Mouse (Mus musculus): ENCODE results near the gene Rnf19b. TPM values are rescaled to one million over a fixed set of nuclear protein-coding genes. Genes with fewer than 3 reads are reported as not detected.

Gene Rnf19b
- total RNA-seq, 2 experiments from 2014 or later: 17.0 to 17.4 TPM

DNA sequence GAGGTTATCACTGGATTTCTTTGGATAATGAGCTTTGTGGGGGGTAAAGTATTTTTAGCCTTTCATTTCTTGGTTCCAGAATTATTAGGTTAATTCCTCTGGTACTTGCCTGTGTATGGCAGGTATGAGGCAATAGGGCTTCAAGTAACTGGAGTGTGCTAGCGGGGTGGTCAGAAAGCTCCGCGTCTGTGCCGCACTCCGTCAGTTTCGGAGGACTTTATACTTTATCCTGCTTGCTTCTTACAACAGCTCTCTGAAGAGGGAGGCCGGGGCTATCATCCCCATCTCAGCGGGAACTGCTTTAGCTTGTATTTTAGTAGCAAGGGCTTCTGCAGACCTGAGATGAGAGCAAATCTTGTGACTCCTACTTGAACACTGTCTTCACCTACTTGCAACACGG is 21.1 kb downstream of the Rnf19b start:
- DNase-seq: no peak

DNA sequence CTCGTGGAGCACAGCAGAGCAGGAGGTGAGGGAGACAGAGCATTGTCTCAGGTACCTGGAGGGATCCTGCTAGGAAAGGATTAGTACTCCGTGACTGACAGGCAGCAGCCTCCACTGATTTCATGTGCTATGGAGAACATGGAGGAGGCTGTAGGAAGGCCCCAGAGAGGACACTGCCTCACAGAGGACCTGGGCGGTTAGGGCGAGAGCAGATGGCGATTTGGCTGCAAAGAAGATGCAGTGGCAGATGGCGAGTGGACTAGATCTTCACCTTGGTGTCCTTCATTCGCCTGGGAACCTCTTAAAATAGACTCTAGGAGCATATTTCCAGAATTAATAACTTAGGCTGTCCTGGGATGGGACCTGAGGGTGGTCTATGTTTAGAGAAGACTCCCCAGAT is 23.0 kb downstream of the Rnf19b start:
- no peak for DNase-seq

DNA sequence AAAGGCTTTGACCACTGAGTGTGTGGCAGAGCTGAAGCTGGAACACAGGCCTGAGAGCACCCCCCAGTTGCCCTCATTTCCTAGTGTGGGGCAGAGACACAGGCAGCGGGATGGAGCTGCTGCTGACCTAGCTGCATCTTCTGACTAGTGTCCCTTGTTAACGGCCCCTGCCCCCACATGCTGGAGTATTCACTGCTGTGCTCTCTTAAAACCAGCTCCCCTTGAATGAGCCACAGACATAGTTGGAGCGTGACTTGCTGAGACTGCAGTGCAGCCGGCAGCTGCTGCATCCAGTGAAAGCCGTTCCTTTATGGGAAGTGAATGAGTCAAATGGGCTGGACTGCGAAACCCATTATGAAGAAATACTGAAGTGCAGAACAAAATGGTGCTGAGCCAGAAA is 23.4 kb downstream of the Rnf19b start:
- peak; percentile 14 for DNase-seq

DNA sequence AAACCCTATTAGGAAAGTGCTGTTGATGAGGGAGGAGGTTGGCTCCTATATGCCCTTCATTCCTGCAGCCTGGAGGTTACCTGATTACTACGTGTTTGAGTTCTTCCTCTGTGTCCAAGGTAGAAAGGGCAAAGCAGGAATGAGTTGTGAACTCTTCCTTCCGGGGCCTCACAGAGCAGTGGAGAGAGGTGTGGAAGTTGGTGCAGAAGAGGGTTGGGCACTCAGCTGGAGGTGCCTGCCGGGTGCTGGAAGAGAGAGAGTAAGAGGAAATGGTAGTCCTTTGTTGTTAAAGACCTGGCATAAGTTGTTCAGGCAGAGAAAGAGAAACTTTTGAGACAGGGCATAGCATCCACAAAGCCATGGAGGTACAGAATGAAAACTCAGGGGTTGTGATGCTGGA is 23.9 kb downstream of the Rnf19b start:
- DNase-seq: no peak

DNA sequence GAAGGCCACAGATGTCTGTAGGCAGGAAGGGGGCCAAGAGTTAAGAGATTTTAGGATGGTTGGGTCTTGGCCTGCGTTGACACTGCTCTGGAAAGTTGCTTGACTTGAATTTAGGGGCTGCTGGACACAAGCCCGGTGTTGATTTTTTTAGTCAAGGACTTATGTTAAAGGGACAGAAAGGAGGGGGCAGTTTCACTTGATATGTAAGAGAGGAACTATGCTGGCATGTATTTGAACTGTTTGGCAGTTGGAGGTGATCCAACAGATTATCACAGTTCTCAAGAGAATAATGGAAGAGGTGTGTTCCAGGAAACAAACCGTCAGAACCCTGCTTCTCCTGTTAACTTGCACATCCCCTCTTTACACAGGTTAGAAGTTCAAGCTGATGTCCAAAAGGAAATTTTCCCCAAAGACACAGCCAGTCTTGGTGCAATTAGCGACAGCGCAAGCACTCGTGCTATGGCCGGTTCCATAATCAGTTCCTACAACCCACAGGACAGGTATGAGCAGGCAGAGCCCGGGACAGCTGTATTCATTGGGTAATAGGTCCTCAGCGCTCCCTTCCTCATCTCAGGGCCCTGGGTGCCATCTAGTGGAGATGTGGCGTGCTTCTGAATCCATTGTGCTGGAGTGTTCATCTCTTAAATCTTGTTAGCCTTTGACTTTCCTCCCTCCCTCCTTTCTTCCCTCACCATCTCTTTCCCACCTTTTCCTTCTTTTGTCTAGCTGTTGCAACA is 24.5 kb downstream of the Rnf19b start:
- peak; percentile 57 for DNase-seq

DNA sequence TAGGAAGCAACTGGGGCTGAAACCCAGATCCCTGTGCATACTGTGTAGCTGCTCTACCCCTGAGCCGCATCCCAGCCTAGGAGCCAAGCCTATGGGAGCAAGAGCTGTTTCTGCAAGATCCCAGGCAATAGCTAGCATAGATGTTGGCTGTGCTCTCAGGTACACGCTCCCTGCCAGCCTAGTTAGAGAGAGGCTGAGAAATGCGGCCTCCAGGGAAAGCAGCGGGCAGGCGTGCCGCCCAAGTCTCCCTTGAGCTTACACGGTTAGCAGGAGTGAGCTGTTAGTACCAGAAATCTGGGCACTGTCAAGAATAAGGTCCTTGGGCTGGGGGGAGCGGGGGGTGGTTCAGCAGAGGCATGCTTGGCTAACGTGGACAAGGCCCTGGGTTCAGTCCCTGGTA is 26.8 kb downstream of the Rnf19b start:
- no peak for DNase-seq

DNA sequence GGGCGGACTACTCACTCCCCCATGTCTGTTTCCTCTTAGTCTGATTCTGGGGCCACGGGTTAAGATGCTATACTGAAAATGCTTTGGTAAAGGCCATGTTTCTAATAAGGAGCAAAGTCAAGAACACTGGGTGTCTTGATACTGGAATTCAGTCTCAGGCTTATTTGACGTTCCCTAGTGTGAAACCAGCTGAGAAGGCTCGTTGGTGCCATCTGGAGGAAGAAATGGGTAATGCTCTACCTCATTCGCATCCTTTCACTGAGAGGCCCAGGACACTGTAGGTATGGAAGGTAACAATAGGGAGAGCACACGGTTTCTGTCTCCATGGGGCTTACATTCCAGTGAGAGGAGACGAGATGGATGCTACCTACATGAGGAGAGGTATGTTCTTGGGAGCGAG is 28.0 kb downstream of the Rnf19b start:
- peak; percentile 64 for DNase-seq

DNA sequence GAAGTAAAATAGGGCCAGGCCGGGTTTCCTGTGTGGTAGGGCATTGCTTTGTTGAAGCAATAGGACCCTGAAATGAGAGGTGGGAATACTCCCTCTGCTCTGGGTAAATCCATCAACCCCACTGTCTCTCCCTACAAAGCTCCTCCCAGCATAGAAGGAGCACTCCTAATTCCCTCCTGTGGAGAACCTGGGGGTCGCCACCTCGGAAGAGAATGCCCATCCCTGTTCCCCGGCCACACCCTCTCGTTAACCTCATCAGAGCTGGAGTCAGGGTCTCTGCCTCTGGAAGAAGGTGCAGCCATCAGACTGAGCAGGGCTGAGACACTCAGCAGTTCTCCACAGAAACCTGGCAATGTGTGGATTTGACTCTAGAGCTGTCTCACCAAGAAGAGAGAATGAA is 29.8 kb downstream of the Rnf19b start:
- DNase-seq: no peak

DNA sequence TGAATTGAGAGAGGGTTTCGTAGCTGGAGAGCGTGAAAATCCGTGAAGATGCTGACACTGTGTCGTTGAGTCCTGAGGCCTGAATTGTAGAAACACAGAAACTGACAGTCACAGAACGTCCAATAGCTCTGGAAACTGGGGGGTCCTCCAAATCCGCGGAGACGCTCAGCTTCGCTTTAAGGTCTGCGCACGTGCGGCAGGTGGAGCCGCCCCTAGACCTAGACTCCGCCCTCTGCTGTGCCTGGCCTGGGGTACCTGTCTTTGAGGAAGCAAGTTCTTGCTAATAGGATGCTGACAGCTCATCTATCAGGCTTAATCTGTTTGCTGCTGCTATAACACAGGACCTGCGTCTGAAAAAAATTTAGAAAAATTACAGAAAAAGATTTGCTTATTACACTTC is 37.2 kb downstream of the Rnf19b start:
- DNase-seq: no peak

DNA sequence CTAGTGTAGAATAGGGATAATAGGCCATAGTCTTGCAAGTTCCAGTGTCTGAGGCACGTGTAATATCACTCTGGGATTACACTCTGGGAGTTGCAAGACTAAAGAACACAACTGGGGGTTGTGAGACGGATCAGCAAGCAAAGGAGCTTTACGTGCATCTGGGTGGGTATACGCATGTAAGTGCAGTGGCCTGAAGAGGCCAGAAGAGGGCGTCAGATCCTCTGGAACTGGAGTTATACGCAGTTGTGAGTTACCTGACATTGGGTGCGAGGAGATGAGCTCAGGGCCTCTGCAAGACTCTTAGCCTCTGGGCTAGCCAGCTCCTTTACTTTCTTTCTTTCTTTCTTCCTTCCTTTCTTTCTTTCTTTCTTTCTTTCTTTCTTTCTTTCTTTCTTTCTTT is 38.9 kb downstream of the Rnf19b start:
- DNase-seq: no peak

DNA sequence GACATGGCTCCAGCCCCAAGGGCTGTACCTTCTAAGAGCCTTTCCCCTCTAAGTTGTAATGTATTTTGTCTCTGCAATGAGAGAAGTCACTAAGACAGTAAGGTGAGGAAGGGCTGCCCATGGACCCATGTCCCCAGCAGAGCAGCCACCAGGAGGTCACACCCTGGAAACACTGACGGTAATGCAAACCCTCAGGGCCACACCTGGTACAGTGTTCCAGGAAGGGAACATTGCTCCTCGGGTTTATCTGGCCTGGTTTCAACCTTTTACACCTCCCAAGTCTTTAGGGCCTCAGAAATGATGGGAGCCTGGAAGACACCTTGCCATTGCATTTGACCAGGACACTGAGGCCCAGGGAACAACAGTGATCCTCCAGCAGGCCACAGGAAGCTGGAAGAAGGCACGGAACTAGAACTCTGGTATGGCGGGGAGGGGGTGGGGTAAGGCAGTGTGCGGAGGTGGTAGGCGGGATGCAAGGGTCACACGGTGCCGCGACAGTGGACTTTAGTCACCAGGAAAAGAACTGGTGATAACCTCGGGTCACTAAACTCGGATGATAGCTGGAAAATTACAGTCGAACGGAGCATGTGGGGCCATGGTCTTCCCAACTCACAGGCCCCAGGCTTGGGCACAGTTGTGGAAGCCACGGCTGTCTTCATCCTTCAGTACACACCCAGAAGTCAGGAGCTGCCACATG is 44.2 kb downstream of the Rnf19b start:
- DNase-seq: no peak

DNA sequence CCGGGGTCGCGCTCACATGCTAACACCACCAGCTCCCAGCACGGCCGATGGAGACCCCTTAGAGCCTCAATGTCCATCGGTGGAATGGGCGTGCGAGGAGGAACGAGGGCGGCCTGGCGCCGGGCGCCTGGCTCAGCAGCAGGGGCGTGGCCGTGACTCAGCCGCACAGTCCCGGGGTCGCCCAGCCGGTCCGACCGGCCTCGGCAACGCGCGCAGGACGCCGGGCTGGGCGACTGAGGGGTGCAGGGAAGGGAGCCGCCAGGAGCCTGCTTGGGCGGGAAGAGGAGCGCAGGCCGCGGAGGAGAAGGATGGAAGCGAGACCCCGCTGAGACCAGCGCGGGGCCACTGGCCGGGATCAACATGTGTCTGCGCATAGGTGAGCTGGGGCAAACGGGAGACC is 47.3 kb downstream of the Rnf19b start, which contains the start of gene Tmem54:
TSS of gene Tmem54 (plus strand) at position 193 of the 400 bp plus-strand sequence.
- DNase-seq: no peak

DNA sequence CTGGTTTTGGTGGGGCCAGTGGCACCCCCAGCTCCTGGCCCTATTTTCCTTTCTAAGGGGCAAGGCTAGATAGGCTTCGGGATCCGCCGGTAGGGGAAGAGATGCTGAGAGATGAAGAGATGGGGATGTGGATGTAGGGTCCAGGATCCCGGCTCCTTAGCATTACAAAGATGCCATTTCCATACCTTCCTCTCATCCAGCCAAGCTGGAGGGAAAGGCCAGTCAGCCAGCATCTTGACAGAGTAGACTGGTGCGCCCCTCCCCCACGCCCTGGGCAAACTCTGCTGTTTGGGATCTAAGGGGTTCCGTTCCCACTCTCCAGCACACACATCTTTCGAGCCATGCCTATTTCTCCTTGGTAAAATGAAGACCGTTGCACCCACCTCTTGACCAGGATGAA is 48.0 kb downstream of the Rnf19b start:
- no peak for DNase-seq

DNA sequence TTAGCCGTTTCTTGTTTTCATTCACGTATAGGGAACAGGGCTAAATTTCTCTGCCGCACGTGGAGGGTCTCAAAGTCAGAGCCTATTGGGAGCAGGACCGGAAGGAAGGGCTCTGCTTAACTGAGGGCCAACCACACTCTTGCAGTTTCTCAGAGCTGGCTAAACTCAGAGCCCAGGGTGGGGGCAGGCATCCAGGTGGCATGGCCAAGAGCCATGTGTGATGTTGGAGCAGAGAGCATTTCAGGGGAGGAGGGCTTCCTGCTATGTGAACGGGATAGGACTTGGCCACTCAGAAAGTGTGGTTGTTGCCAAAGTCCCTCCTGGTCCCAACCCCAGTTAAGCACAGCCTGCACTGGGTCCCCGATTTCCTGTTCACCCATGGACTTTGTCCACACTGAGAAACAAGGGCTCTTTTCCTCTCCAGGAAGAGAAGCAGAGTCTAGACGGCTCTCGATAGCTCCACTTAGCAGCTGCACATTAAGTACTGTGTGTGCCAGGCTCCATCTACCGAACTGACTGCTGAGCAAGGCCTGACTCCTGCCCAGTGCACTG is 49.4 kb downstream of the Rnf19b start:
- DNase-seq: no peak

DNA sequence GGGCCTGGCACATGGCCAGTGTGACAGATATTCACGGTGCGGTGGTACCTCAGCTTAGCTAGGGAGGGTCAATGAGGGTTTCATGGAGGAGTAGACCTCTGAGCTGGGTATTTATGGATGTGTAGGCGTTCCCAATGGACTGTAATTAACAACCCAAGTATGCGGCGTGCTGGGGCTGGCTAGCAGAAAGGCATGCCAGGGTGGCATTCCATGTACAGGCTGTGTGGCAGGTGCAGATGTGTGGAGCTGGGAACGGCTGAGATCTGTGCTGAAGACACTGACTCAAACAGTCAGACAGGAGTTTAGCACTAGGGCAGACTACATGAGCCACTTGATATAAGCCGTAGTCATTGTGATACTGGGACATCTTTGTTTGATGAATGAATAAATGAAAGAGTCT is 50.6 kb downstream of the Rnf19b start:
- DNase-seq: no peak

DNA sequence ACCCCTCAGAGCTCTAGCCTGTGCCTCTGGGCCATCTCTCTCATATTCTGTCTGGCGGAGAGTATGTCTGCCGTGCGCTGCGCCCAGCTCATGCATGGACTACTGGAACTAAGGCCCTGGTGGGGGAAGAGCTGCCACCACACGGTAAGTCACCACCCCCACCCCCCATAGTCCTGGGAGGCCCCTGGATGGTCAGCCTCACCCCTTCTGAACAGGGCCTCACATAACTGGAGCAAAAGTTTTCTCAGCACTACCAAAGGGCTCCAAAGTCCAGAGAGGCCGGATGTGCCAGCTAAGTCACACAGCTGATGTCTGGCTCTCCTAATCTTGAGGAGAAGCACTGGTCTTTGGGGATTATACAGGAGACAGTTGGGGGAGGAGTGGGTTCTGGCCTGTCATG is 52.7 kb downstream of the Rnf19b start:
- no peak for DNase-seq

DNA sequence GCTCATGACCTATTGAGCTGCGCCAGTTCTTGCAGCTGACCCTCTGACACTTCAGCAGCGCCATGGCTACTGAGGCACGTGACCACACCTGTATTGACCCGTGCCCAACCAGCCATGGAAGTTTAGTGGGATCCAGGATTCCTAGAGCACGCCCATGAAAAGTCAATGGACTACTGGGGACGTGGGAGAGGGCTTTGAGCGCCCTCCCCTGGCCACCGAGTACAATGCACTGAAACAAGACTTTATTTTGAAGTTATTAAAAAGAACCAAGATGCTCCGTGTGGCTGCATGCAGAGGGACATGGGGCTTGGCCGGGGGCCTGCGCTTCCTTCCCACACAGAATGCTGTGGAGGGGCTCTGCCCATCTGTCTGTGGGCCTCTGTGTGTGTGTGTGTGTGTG is 53.3 kb downstream of the Rnf19b start:
- no peak for DNase-seq

DNA sequence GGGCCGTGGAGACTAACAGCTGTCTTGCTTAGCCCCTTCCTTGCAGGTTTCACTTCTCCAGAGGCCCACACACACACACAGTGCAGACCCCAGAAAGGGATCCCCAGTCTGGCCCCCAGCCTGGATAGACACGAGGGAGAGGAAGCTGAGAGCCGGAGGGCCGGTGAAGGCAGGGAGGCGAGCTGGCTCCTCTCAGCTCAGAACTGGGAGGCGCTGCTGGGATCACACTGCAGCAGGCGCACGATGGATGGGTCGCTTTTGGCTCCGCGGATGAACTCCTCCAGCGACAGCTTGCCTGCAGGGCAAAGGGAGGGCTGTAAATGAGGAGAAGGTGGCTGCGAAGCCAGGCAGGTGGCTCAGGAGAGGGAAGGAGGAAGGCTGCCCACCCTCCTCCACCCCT is 54.2 kb downstream of the Rnf19b start:
- no peak for DNase-seq

DNA sequence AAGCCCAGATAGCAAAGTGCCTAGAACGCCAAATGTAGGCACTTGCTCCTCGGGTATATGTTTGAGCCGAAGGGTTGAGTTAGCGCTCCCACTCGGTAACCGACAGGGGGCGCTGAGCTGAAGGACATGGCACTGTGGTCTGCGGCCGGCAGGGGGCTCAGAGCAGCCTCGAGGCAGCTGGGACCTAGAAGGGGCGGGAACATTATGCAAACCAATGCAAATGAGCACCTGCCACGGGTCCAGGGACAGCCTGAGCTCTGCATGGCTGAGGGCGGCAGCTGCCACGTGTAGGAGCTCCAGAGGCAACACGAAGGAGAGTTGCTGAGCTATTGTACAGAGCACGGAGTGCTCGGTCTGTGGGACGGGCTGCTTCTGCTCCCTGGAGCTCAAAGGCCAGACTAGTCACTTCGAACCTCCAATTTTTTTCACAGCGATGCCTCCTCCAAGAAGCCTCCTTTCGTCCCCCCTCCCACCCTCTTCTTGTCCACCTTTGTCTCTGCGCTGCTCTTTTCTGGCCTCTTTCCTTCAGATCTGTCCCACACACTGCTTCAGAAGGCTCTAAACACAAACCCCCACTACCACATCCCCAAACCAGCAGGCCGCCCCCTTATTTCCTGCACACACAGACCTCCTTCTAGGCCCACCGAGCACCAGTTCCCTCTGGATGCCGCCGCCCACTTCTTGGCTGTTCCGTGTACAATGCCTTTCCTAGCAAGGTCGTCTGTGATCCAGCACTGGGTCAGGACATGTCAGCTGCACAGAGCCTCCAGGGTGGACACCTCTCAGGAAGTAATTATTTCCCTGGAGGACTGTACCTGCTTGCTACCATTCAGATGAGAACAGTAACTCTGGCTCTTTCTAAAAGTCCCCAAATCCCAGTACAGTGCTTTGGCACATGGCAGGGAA is 55.3 kb downstream of the Rnf19b start:
- peak; percentile 76 for DNase-seq

DNA sequence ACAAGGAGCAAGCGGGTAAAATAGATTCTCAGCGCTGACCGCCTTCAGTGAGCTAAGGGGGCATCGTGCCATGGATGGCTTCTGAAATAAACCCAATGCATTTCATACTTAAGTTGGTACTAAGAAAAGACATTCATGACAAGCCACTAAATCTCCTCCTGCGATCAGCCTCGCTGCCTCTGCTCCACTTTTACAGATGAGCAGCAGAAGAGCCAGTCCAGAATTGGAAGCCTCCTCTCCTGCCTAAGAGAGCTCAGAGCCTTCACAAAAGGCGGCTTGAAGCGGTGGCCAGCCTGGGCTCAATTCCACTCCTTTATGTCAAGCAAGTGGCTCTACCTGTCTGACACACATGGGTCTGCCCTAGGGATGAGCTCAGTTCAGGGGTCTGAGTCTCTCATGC is 58.6 kb downstream of the Rnf19b start:
- DNase-seq: no peak

DNA sequence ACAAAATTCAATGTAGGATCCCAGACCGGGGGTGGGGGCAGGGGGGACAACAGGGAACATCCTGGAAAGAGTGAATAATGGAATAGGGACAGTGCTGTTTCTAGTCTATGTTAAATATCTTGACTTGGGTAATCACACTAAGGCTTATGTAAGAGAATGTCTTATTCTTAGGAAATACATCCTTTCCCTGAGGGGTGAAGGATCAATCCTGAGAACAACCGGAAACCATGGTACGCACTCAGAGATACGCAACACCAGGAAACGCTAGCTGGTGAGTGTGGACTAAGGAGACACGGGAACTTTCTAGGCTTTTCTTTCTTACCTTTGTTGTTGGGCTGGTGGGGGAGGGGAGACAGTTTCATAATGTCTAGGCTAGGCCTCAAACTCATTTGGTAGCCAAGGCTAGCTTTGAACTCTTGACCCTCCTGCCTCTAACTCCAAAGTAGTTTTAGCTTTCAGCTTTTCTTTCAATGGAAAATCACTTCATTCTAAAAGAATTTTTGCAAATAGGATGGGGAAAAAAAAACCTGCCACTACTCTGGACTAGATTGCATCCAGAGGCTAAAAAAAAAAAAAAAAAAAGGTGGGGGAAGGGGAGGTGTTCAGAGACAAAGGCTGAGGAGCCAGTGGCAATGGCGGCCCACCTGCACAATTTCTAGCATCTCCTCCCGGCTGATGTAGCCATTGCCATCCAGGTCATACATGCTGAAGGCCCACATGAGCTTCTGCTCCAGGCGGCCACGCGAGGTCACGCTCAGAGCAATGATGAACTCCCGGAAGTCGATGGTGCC is 59.8 kb downstream of the Rnf19b start:
- no peak for DNase-seq

DNA sequence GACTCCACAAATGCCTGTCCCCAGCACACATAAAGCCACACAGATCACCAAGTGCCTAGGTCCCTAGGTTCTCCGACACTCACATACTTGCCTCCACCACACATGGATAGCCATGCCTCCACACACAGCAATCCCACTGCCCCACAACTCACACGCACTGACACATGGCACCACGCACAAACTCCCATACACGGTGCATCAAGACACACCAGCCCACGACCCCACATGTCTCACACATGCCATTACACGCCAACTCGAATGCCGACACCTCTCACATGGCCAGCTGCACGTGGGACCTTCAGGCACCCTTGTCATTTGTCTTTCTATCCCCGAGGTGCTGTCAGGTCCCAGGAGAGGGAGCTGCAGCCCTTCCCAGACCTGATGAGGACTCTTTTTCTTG is 61.6 kb downstream of the Rnf19b start:
- no peak for DNase-seq
